Mouse (Mus musculus) stomach, postnatal 0 days (tissue): ENCODE data around the gene Gm12184.

Source experiments
- CTCF ChIP-seq: IDR thresholded peaks from 2 replicates; pipeline ENCODE4 v1.5.1; 2016; ENCODE audit warnings: antibody characterized with exemption, low read depth, mild to moderate bottlenecking, moderate library complexity
- EP300 ChIP-seq: optimal IDR thresholded peaks from 2 replicates; pipeline ENCODE3; 2016; ENCODE audit warnings: antibody characterized with exemption

- TF ChIP-seq EP300, result no peak
- TF ChIP-seq CTCF, result no peak
These were observed 8.1 kb downstream of the Gm12184 start for GRCm38 (mm10) chr11:48818346-48818745.
